Mouse (Mus musculus) mouse embryonic stem cell (cell line): ENCODE measurements at regions not wholly inside any gene's neighbourhood (a gene's known extent, or its start where the extent isn't known, plus 50 kb on each side); places are given as distances from the start of the nearest gene placed in this dataset.

Experiments used
- in situ Hi-C, 2 experiments: fragments of 300-500 bp; cut with MboI; formaldehyde crosslinking; loops; 1 replicate in 1 of 2; 3 replicates in 1 of 2; pipeline ENCODE4 v1.14.3; 2019 to 2020; ENCODE audit warnings: low sequenced_read_pairs in 2 of 2, low pct_unique_long_range_greater_than_20kb in 1 of 2, mixed read lengths in 1 of 2; ENCODE audit not compliant: unreplicated experiment in 1 of 2

DNA sequence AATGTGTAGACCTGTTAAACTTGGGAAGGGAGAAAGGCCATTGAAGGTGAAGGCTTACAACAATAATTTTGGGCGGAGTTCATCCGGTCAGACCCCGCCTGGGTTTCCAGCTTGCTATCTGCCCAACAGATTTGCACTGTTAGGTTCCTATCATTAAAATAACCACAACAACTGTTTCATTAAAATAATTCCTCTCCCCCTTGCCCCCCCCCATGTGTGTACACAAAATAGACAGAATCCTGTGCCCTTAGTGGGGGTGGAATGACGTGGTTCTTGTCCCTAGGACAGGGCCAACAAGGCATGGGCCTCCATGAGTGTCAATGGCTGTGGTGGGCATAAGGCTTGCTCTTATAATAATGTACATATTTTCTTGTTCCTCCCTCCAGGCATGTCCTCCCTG is 65.6 kb upstream of the Ccn6 start:
- in situ Hi-C loops, result no loop called here

DNA sequence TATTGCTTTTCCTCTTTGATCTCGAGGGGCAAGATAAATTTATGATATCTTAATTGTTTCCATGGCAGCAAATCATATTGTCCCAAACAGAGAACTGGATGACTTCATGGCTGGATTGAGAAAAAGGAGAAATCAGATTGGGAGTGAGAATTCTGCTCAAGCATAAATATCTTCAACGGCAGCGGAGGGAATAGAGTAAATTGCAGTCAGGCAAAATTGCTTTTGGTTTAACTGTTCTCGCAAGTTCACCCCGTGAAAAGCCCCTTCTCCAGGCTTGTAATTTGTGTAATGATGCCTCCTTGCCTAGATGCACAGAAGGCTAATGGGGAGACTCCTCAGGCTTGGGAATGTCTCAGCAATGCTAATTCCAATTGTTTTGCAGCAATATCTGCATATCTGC is 64.4 kb upstream of the Ccn6 start:
- in situ Hi-C loops, result no loop called here

DNA sequence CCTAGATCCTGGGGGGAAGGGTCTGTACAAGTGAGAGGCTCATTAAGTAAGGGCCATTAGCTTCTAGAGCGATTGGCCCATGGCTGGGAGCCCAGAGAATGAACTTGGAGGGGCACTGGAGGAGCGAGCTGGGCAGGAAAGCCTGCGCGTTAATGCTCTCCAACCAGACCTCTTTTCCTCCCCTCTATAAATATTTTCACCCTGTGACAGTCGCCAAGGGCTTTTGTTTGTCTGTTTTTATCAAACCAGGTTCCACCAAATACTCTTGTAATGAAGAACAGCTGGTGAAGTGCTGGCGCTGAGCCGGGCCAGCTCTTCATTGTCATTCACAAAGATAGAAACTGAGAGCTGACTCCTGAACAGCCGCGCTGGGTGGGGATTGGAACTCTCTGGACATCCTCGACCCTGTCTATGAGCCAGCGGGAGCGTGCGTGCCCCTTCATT is 63.9 kb upstream of the Ccn6 start:
- in situ Hi-C loops, result no loop called here

DNA sequence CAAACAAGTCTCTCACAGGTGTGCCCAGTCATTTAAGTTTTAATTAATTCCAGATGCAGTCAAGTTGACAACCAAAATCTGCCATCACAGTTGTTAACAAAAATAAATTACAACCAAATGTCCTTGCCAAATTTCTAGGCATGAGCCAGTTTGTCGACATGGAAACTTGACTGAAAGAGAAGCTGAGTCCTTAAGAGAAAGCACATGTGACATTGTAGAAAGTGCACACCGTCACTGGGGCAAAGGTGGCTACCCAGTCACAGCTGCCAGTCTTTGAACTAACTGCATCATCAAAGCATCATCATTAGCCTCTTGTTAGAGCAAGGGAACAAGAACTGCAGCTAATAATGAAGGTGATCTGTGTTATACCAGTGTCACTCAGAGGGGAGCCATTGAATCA is 62.9 kb upstream of the Ccn6 start:
- in situ Hi-C loops, result no loop called here

DNA sequence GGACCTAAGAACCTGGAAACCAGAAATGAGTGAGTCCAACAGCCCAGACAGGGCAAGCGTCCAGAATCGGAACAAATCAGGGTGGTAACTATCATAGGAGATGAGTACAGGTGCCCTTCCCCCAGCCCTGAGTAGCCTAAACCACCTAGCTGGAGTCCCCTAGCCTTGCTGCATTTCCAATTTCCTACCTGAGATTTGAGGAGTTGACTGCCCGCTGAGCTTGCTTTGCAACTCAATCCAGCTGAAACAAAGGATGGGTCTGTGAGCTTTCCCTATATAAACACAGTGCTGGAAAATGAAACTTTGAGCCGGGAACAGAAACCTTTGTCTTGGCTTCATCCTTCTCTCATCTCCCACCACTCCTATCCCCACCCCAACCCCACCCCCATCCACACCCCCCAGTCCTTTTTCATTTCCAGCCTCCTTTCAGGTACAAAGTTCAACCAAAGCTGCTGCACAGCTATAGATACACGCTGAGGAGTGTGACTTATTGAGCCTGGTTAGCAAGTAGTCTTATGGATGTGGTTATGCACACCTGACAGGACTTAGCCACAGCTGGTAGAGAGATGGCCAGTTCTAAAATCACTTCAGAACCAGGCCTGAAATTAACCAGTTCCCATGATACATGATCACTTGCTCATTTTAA is 61.0 kb upstream of the Ccn6 start:
- in situ Hi-C loops, result no loop called here

DNA sequence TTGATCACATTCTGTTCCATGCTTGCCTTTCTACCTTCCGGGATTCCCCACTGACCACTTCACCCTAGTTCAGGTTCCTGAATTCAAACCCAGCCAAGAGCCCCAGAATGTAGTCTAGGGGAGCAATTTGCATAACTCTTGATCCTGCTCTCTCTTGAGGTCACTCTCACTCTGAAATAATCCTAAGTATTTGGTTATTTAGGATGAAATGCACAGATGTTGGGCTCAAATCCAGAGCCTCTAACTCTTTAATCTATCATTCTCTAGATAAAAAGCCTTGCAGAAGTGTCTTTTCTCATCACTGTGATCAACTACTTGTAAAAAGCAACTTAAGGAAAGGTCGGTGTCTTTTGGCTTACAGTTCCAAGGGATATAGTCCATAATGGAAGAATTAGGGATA is 57.4 kb upstream of the Ccn6 start:
- in situ Hi-C loops, result no loop called here

DNA sequence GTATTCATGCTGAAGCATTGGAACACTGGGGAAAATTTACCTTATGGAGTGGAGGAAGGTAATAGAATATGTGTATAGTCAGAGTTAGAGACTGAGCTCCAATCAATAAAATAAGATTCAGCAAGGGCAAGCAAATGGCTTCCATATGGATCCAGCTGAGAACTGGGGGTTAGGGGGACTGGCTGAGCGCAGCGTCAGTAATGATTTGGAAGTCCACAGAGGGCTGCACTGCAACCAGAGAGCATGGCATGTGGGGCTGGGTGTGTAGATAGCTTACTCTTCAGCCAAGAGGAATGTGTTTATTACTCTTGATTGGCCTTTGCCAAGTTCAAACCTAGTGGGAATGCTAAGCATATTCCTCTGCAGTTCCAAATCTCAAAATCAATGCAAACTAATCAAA is 55.8 kb upstream of the Ccn6 start:
- in situ Hi-C loops, result no loop called here

DNA sequence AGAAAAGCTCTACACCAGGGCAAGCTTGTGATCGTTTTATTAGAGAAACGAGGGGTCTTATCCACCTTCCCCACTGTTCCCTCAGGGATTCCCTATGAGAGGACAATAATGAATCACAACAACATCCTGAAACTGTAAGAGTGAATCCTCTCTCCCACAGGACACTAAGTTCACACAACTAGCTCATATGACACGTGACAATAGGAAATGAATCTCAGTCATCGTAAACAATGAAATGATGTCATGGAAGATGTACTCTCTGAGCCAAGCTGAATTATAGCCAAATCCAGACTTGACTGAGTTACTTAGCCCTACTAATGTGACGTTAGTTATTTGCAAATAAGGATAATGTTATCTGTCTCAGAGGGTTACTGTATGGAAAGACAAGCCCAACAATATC is 54.6 kb upstream of the Ccn6 start:
- in situ Hi-C loops, result no loop called here

DNA sequence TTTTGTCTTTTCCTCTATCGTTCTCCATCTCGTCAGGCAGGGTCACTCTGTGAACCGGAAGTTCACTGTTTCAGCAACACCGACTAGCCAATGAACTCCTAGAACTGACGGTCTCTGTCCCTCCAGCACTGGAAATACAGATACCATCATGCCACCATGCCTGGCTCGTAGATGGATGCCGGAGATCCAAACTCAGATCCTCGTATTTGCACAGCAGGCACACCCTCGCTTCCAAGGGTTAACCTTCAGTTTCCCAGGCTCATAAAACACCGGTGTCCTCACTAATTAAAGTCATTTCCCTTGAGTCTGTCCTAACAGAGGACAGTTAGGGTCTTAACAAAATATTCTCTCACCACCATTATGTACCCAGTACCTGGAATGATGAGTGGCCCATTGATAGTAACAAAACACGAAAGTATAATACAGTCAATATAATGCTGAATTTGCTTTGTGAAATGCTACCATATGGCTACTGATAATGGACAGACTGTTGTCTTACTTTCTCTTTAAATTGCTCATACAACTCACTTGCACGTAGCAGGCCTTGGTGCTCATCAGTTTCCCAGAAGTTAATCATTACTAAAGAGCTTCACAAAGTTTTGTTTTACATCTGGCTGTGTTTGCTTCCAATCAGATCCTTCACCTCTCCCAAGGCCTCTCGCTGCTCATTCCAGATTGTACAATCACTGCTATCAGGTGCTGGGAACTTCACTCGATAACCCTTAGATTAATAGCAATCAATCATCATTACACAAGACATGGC is 52.7 kb upstream of the Ccn6 start:
- in situ Hi-C loops, result no loop called here

DNA sequence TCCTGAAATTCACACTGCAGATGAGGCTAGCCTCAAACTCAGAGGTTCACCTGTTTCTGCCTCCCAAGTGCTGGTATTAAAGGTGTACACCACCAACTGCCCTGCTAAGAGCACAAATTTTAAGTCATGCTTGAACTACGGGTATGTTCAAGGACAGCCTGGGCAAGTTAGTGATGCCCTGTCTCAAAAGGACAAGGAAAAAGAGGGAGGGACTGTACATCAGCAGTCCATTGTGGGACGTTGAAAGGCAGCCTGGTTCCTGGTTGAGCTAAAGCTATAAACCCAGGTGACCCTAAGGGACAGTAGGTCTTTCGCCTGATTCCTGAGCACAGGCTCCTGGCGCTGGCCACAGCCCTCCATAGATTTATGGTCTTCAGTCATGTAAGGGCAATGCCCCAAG is 51.0 kb upstream of the Ccn6 start:
- in situ Hi-C loops, result no loop called here
